Mouse (Mus musculus) cerebellum, postnatal 25 days (tissue): ENCODE results near the gene Fkbp10.

Experiments used
- DNase-seq, 2 experiments: peaks; one replicate each; pipeline ENCODE4 v3.0.0; 2021; ENCODE audit warnings: mixed read lengths in 2 of 2

The Fkbp10 gene

GRCm38 (mm10) chr11:100414914-100415822, at the start of gene Fkbp10:
Gene Fkbp10, plus strand, starts transcription at chr11:100415697.
- DNase-seq, result peak in 1 of 2 experiments; percentile 29

GRCm38 (mm10) chr11:100369145-100369544, 46.4 kb upstream of the Fkbp10 start:
- DNase-seq, result peak in 1 of 2 experiments; percentile 20

GRCm38 (mm10) chr11:100369822-100370221, 45.7 kb upstream of the Fkbp10 start:
- peak; percentile 60 to 67 for DNase-seq

- DNase-seq, result no peak
Observed at GRCm38 (mm10) chr11:100371981-100372558, 43.4 kb upstream of the Fkbp10 start.

GRCm38 (mm10) chr11:100375127-100375526, 40.4 kb upstream of the Fkbp10 start:
- no peak for DNase-seq

- DNase-seq, result no peak
Observed at GRCm38 (mm10) chr11:100376005-100376404, 39.5 kb upstream of the Fkbp10 start.

- peak in 1 of 2 experiments; percentile 50 for DNase-seq
Observed at GRCm38 (mm10) chr11:100376746-100377389, 38.6 kb upstream of the Fkbp10 start.

- no peak for DNase-seq
Observed at GRCm38 (mm10) chr11:100377989-100378388, 37.5 kb upstream of the Fkbp10 start.

GRCm38 (mm10) chr11:100378446-100378845, 37.1 kb upstream of the Fkbp10 start:
- no peak for DNase-seq

GRCm38 (mm10) chr11:100379311-100379710, 36.2 kb upstream of the Fkbp10 start:
- DNase-seq, result peak in 1 of 2 experiments; percentile 50

- DNase-seq, result no peak
Observed at GRCm38 (mm10) chr11:100382682-100383081, 32.8 kb upstream of the Fkbp10 start.

GRCm38 (mm10) chr11:100385016-100385415, 30.5 kb upstream of the Fkbp10 start:
- DNase-seq, result no peak

- DNase-seq, result no peak
Observed at GRCm38 (mm10) chr11:100386586-100386985, 28.9 kb upstream of the Fkbp10 start.

- DNase-seq, result no peak
Observed at GRCm38 (mm10) chr11:100387111-100387510, 28.4 kb upstream of the Fkbp10 start.

- DNase-seq, result no peak
Observed at GRCm38 (mm10) chr11:100387589-100388375, 27.7 kb upstream of the Fkbp10 start.

GRCm38 (mm10) chr11:100388588-100388987, 26.9 kb upstream of the Fkbp10 start:
- DNase-seq, result peak; percentile 64 to 69

- DNase-seq, result peak; percentile 87 to 89
Observed at GRCm38 (mm10) chr11:100389931-100390445, 25.5 kb upstream of the Fkbp10 start.

- peak in 1 of 2 experiments; percentile 47 for DNase-seq
Observed at GRCm38 (mm10) chr11:100391081-100391883, 24.2 kb upstream of the Fkbp10 start.

- DNase-seq, result no peak
Observed at GRCm38 (mm10) chr11:100391884-100392345, 23.6 kb upstream of the Fkbp10 start.

- no peak for DNase-seq
Observed at GRCm38 (mm10) chr11:100392958-100393357, 22.5 kb upstream of the Fkbp10 start.

GRCm38 (mm10) chr11:100393733-100394132, 21.8 kb upstream of the Fkbp10 start:
- DNase-seq, result peak in 1 of 2 experiments; percentile 67
